Mouse (Mus musculus): ENCODE measurements around the gene Birc5. TPM values are rescaled to one million over a fixed set of nuclear protein-coding genes. Genes with fewer than 3 reads are reported as not detected.
"Not testable (repeated sequence)": the region's sequence is repeated elsewhere in the genome, so short reads cannot be mapped to it uniquely, and the experiment has no call there.

Gene Birc5
- polyA plus RNA-seq, 1 experiment, result 183 TPM

DNA sequence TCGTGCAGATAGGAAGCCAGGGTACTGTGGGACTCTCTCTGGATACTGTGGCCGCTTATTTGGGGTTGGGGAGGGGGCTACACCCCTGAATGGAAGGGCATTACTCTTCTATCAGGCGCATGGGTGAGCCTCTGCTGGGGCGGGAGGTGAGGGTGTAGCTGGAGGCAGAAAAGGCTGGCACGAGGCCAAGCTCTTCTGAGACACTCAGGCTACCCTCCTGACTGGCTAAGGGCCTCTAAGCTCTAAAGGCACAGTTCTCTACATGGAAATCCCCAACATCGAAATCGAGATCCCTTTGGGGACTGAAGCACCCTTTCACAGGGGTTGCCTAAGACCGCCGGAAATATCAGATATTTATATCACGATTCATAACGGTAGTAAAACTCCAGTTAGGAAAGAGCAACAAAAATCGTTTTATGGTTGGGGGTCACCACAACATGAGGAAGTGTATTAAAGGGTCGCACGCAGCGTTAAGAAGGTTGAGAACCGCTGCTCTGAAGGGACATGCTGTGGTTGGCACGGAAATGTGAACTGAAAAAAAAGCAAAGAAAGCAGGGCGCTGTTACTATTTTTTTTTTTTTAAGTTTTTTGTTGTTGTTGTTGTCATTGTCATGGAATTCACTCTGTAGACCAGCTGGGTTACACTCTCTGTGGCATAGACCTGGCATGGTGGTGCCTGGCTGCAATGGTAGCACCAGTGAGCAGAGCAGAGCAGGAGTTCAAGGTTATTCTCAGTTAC, 20.7 kb upstream of the Birc5 start:
- H3K36me3 ChIP-seq (ENCODE audit: control insufficient read depth, insufficient read depth, low read length, poor library complexity, severe bottlenecking), result 0 out of 2 replicates have a peak, but pooled peaks cover 3% of the 10 kb centered on the region
- no peak overlapping the region for H3K9ac ChIP-seq (ENCODE audit: low read depth, poor library complexity, severe bottlenecking)
- no peaks in the 10 kb centered on the region for H3K27me3 ChIP-seq (ENCODE audit: control insufficient read depth, insufficient read depth, low read length, poor library complexity, severe bottlenecking)
- no peak for TF ChIP-seq POLR2A (IDR thresholded peaks at IDR 0.05; ENCODE audit: insufficient read depth, low read length)
- peaks cover 2% of the 10 kb centered on the region for H3K4me1 ChIP-seq (ENCODE audit: control insufficient read depth, insufficient read depth, low read length)
- no peak overlapping the region for H3K27ac ChIP-seq (ENCODE audit: insufficient read depth, low read length)
- H3K4me3 ChIP-seq (ENCODE audit: low read depth, low read length), result no peak overlapping the region
- no peaks in the 10 kb centered on the region for H3K9me3 ChIP-seq (replicated peaks; ENCODE audit: control insufficient read depth, insufficient read depth, low read length, poor library complexity, severe bottlenecking)

DNA sequence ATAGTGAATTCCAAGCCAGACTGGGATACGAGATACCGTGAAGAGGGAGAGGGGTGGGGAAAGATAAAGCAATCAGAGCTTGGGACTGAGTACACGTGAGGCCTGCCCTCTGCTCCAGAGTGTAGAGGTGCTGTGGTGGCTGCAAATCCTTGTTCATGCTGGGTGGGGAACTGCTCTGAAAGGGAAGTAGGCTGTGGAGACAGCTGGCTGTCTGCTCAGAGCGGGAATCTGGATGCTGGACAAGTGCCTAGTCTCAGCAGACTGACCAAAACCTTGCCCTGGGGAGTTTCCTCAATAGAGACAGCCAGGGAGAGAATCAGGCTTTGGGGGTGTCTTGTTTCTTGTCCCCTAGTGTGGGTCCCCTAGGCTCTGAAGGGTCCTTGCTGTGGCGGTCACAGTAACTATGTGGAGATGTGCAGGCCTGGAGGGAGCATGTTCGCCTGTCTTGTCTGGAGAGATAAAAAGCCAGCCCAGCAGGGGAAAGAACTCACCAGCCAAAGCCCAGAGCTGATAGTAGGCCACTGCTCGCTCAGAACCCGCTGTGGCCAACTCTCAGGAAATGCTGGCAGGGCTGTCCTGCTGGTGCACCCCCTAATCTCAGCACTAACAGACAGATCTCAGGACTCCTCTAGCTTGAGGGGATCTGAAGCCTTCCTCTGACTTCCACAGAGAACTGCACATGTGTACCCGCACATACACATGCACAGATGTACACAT, 20.0 kb upstream of the Birc5 start:
- H3K27me3 ChIP-seq (ENCODE audit: control insufficient read depth, insufficient read depth, low read length, poor library complexity, severe bottlenecking), result no peaks in the 10 kb centered on the region
- no peak overlapping the region for H3K4me3 ChIP-seq (ENCODE audit: low read depth, low read length)
- no peaks in the 10 kb centered on the region for H3K36me3 ChIP-seq (ENCODE audit: control insufficient read depth, insufficient read depth, low read length, poor library complexity, severe bottlenecking)
- H3K9me3 ChIP-seq (replicated peaks; ENCODE audit: control insufficient read depth, insufficient read depth, low read length, poor library complexity, severe bottlenecking), result no peaks in the 10 kb centered on the region
- no peak overlapping the region for H3K27ac ChIP-seq (ENCODE audit: insufficient read depth, low read length)
- TF ChIP-seq EP300 (IDR thresholded peaks at IDR 0.05; ENCODE audit: insufficient read depth, low read depth, low read length) (no peak), POLR2A (IDR thresholded peaks at IDR 0.05; ENCODE audit: insufficient read depth, low read length) (no peak), CTCF (IDR thresholded peaks at IDR 0.05; ENCODE audit: low read depth, low read length) (no peak)
- H3K4me1 ChIP-seq (ENCODE audit: control insufficient read depth, insufficient read depth, low read length), result no peaks in the 10 kb centered on the region
- H3K9ac ChIP-seq (ENCODE audit: low read depth, poor library complexity, severe bottlenecking), result no peak overlapping the region

DNA sequence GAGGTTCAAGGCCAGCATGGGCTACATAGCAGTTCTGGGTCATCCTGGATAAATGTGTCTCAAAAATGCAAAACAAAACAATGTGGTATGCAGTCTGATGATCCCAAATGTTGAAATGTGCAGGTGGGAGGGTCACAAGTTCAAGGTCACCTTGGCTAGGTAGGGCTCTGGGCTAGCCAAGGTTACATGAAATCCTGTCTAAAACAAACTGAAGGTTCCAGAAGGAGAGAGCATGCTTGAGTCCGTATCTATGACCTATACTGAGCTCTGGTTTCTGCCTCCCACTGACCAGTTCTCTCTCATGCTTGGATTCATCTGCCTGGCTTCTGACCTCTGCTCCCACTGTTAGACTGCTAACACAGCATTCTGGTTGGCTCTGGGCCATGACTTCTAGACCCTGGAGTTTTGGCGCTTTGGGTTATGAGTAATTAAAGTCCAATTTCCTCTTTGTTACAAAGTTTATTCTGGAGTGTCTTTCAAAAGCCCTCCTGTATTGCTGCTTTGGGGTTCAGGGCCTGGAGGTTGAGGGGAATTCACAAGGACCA, 19.3 kb upstream of the Birc5 start:
- no peaks in the 10 kb centered on the region for H3K4me1 ChIP-seq (ENCODE audit: control insufficient read depth, insufficient read depth, low read length)
- no peak overlapping the region for H3K9ac ChIP-seq (ENCODE audit: low read depth, poor library complexity, severe bottlenecking)
- TF ChIP-seq EP300 (IDR thresholded peaks at IDR 0.05; ENCODE audit: insufficient read depth, low read depth, low read length) (no peak), POLR2A (IDR thresholded peaks at IDR 0.05; ENCODE audit: insufficient read depth, low read length) (no peak), CTCF (IDR thresholded peaks at IDR 0.05; ENCODE audit: low read depth, low read length) (no peak)

DNA sequence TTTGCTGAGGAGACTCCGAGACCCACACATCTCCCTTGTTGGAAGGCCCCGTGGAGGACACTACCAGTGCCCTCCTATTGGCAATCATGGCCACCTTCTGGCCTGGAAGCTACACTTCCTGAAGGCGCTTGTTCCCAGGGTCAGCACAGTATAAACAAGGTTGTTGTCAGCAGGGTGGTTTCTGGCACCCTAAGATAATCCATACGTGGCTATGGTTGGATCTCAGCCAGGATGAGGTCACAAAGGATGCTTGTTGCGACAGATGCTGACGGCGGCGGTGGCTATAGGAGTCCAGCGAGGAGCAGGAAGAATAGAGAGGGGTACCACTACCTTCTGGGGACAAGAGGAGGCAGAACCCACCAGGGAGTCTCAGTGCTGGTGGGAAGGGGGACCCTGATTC, 18.6 kb upstream of the Birc5 start:
- Histone ChIP-seq H3K36me3 (ENCODE audit: control insufficient read depth, insufficient read depth, low read length, poor library complexity, severe bottlenecking) (no peaks in the 10 kb centered on the region), H3K9me3 (replicated peaks; ENCODE audit: control insufficient read depth, insufficient read depth, low read length, poor library complexity, severe bottlenecking) (no peaks in the 10 kb centered on the region), H3K9ac (ENCODE audit: low read depth, poor library complexity, severe bottlenecking) (no peak overlapping the region), H3K4me3 (ENCODE audit: low read depth, low read length) (no peak overlapping the region), H3K27ac (ENCODE audit: insufficient read depth, low read length) (no peak overlapping the region), H3K27me3 (ENCODE audit: control insufficient read depth, insufficient read depth, low read length, poor library complexity, severe bottlenecking) (no peaks in the 10 kb centered on the region), H3K4me1 (ENCODE audit: control insufficient read depth, insufficient read depth, low read length) (no peaks in the 10 kb centered on the region)
- TF ChIP-seq POLR2A (IDR thresholded peaks at IDR 0.05; ENCODE audit: insufficient read depth, low read length) (no peak), EP300 (IDR thresholded peaks at IDR 0.05; ENCODE audit: insufficient read depth, low read depth, low read length) (no peak), CTCF (IDR thresholded peaks at IDR 0.05; ENCODE audit: low read depth, low read length) (no peak)

More for the DNA sequence above, 19.3 kb upstream of the Birc5 start:
- H3K4me3 ChIP-seq (ENCODE audit: low read depth, low read length), result no peak overlapping the region
- H3K27ac ChIP-seq (ENCODE audit: insufficient read depth, low read length), result no peak overlapping the region
- no peaks in the 10 kb centered on the region for H3K27me3 ChIP-seq (ENCODE audit: control insufficient read depth, insufficient read depth, low read length, poor library complexity, severe bottlenecking)
- no peaks in the 10 kb centered on the region for H3K36me3 ChIP-seq (ENCODE audit: control insufficient read depth, insufficient read depth, low read length, poor library complexity, severe bottlenecking)
- no peaks in the 10 kb centered on the region for H3K9me3 ChIP-seq (replicated peaks; ENCODE audit: control insufficient read depth, insufficient read depth, low read length, poor library complexity, severe bottlenecking)

DNA sequence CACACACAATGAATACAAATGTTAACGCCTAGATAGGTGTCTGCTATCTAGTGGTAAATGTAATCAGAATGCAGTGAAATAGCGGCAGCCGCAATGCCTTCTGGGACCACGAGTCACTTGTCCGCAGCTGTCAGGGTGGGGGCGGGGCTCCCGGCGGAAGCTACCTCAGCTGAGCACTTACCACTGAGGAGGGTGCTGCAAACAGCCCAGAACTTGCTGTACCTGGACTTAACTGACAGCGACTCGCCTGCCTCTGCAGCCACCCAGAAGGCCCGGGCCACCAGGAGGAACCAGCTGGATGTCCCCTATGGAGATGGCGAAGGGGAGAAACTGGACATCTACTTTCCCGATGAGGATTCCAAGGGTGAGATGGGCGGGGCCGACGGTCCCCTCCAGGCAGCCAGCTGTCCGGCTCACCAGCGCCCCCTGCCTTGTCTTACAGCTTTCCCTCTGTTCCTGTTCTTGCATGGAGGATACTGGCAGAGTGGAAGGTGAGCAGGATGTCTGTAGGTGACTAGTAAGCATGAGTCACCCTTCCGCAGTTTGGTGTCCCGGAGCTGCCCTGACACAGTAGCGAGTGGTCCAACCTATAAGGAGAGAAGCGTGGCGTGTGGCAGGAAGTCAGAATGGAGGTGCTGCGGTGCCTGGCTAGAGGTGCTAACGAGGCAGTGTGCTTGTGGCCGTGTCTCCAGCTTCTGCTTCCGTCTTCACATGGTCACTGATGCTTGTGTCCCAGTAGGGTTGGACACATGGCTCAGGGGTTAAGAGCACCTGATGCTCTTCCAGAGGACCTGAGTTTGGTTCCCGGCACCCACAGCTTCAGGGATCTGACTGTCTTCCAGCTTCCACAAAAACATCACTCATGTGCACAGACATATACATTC, 16.7 kb upstream of the Birc5 start:
- Histone ChIP-seq H3K9me3 (replicated peaks; ENCODE audit: control insufficient read depth, insufficient read depth, low read length, poor library complexity, severe bottlenecking) (no peaks in the 10 kb centered on the region), H3K27ac (ENCODE audit: insufficient read depth, low read length) (no peak overlapping the region), H3K4me1 (ENCODE audit: control insufficient read depth, insufficient read depth, low read length) (no peaks in the 10 kb centered on the region), H3K4me3 (ENCODE audit: low read depth, low read length) (peak overlapping the region; percentile 84), H3K9ac (ENCODE audit: low read depth, poor library complexity, severe bottlenecking) (no peak overlapping the region), H3K36me3 (ENCODE audit: control insufficient read depth, insufficient read depth, low read length, poor library complexity, severe bottlenecking) (no peaks in the 10 kb centered on the region), H3K27me3 (ENCODE audit: control insufficient read depth, insufficient read depth, low read length, poor library complexity, severe bottlenecking) (no peaks in the 10 kb centered on the region)
- TF ChIP-seq CTCF (IDR thresholded peaks at IDR 0.05; ENCODE audit: low read depth, low read length) (peak; percentile 82), POLR2A (IDR thresholded peaks at IDR 0.05; ENCODE audit: insufficient read depth, low read length) (no peak), EP300 (IDR thresholded peaks at IDR 0.05; ENCODE audit: insufficient read depth, low read depth, low read length) (0 out of 2 replicates have a peak, but pooled peaks have one; percentile 23)

DNA sequence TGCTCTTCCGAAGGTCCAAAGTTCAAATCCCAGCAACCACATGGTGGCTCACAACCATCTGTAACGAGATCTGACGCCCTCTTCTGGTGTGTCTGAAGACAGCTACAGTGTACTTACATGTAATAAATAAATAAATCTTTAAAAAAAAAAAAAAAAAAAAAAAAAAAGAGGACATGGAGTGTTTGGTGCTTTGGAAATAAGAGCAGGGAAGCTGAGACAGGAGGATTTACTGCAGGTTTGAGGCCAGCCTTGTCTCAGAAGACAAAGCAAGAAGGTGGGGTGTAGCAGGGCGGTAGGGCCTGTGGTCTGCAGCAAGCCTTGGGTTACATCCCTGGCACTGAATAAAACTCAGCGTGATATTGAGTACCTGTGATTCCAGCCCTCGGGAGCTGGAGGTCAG, 15.5 kb upstream of the Birc5 start:
- not testable (repeated sequence) for H3K9ac ChIP-seq (ENCODE audit: low read depth, poor library complexity, severe bottlenecking); H3K4me1 ChIP-seq (ENCODE audit: control insufficient read depth, insufficient read depth, low read length); H3K27me3 ChIP-seq (ENCODE audit: control insufficient read depth, insufficient read depth, low read length, poor library complexity, severe bottlenecking); H3K36me3 ChIP-seq (ENCODE audit: control insufficient read depth, insufficient read depth, low read length, poor library complexity, severe bottlenecking); H3K4me3 ChIP-seq (ENCODE audit: low read depth, low read length); H3K9me3 ChIP-seq (replicated peaks; ENCODE audit: control insufficient read depth, insufficient read depth, low read length, poor library complexity, severe bottlenecking); H3K27ac ChIP-seq (ENCODE audit: insufficient read depth, low read length)
